Mouse (Mus musculus) forebrain, postnatal 0 days (tissue): ENCODE results near the gene Plcl2. TPM values are rescaled to one million over a fixed set of nuclear protein-coding genes. Genes with fewer than 3 reads are reported as not detected.
A peak's percentile ranks its signal among the peaks of the same experiment; 100 is the strongest.
"Not testable (repeated sequence)": the region's sequence is repeated elsewhere in the genome, so short reads cannot be mapped to it uniquely, and the experiment has no call there.

Experiments used
- ATAC-seq: fragments of 200-750 bp; cut with Nextera tagmentation; 2 replicates; pipeline ENCODE4 v1.8.0; 2017; ENCODE audit warnings: mild to moderate bottlenecking, moderate library complexity
- DNase-seq: peaks from one replicate; pipeline ENCODE4 v3.0.0-alpha.2; 2015
- H3K27ac ChIP-seq: fragments of 300-500 bp; sonication (generic); 2 replicates; pipeline ENCODE4 v1.5.1; 2014; ENCODE audit warnings: low read depth, mild to moderate bottlenecking, antibody characterized with exemption, low read length, moderate library complexity, mixed read lengths
- H3K27me3 ChIP-seq: fragments of 300-500 bp; sonication (generic); 2 replicates; pipeline ENCODE4 v1.6.1; 2014; ENCODE audit warnings: mild to moderate bottlenecking, low read length, mixed read lengths; ENCODE audit not compliant: insufficient read depth
- H3K36me3 ChIP-seq: fragments of 300-500 bp; sonication (generic); 2 replicates; pipeline ENCODE4 v1.6.1; 2014; ENCODE audit warnings: mild to moderate bottlenecking, moderate library complexity; ENCODE audit not compliant: insufficient read depth
- H3K4me1 ChIP-seq: fragments of 300-500 bp; sonication (generic); 2 replicates; pipeline ENCODE4 v1.6.1; 2014; ENCODE audit warnings: antibody characterized with exemption; ENCODE audit not compliant: insufficient read depth
- H3K4me2 ChIP-seq: fragments of 300-500 bp; sonication (generic); 2 replicates; pipeline ENCODE4 v1.6.1; 2014; ENCODE audit warnings: low read depth, mild to moderate bottlenecking, moderate library complexity
- H3K4me3 ChIP-seq: fragments of 300-500 bp; sonication (generic); 2 replicates; pipeline ENCODE4 v1.5.1; 2014; ENCODE audit warnings: low read depth, low read length, mixed read lengths
- H3K9ac ChIP-seq: fragments of 300-500 bp; sonication (generic); 2 replicates; pipeline ENCODE4 v1.6.1; 2014; ENCODE audit warnings: mild to moderate bottlenecking
- H3K9me3 ChIP-seq: fragments of 300-500 bp; sonication (generic); 2 replicates; pipeline ENCODE4 v1.6.1; 2016; ENCODE audit warnings: low read length
- CTCF ChIP-seq: sonication (generic); IDR thresholded peaks from 2 replicates; pipeline ENCODE4 v1.5.1; 2016; ENCODE audit warnings: antibody characterized with exemption, control low read depth, low read depth
- WGBS: fragments of 180-500 bp; shearing (Covaris S2); extraction: QIAGEN DNeasy Blood & Tissue Kit; methylation state at CpG from one replicate; pipeline ENCODE4 v1.1.7; 2014; 5-methylcytosine and 5-hydroxymethylcytosine counted together
- polyA plus RNA-seq: library from polyadenylated mRNA; unstranded; fragments of >200 nt; fragmentation: Nextera tagmentation; extraction: Ambion mirVana; gene quantifications from 2 replicates; pipeline ENCODE4 v1.2.1, GENCODE M21; 2015
- total RNA-seq: library from RNA; depleted of rRNA; stranded (reverse); fragments of >200 nt; gene quantifications from 2 replicates; pipeline ENCODE4 v1.2.3, GENCODE M21; 2014

Gene Plcl2
- total and polyA plus RNA-seq, 2 experiments from 2014 or later: 9.8 to 59.3 TPM

- ATAC-seq (peak; percentile 80), DNase-seq (peak; percentile 45)
- H3K9ac ChIP-seq: no peak overlapping the region
- 58% methylated on average over 12 of the region's 12 CpGs for WGBS
- TF ChIP-seq CTCF: peak; percentile 55
- H3K36me3 ChIP-seq: no peaks in the 10 kb centered on the region
- no peak overlapping the region for H3K27ac ChIP-seq
- H3K4me3 ChIP-seq: no peak overlapping the region
- no peak overlapping the region for H3K4me2 ChIP-seq
- H3K9me3 ChIP-seq: no peaks in the 10 kb centered on the region
- H3K4me1 ChIP-seq: no peaks in the 10 kb centered on the region
- no peaks in the 10 kb centered on the region for H3K27me3 ChIP-seq
These were observed 48.5 kb downstream of the Plcl2 start for GRCm38 (mm10) chr17:50557566-50558238.

- Histone ChIP-seq H3K9me3 (no peaks in the 10 kb centered on the region), H3K27me3 (no peaks in the 10 kb centered on the region), H3K4me1 (no peaks in the 10 kb centered on the region), H3K27ac (no peak overlapping the region), H3K36me3 (no peaks in the 10 kb centered on the region), H3K4me2 (no peak overlapping the region), H3K4me3 (no peak overlapping the region), H3K9ac (no peak overlapping the region)
- ATAC-seq (no peak), DNase-seq (no peak)
- WGBS: 77% methylated on average over 4 of the region's 4 CpGs
- no peak for TF ChIP-seq CTCF
These were observed 49.0 kb downstream of the Plcl2 start for GRCm38 (mm10) chr17:50558239-50558625.

- no peaks in the 10 kb centered on the region for H3K9me3 ChIP-seq
- 26% methylated on average over 8 of the region's 8 CpGs for WGBS
- H3K4me2 ChIP-seq: no peak overlapping the region
- no peaks in the 10 kb centered on the region for H3K36me3 ChIP-seq
- DNase-seq (peak; percentile 34), ATAC-seq (no peak)
- no peak overlapping the region for H3K9ac ChIP-seq
- no peak overlapping the region for H3K4me3 ChIP-seq
- H3K4me1 ChIP-seq: peaks cover 7% of the 10 kb centered on the region
- no peaks in the 10 kb centered on the region for H3K27me3 ChIP-seq
- TF ChIP-seq CTCF: no peak
- H3K27ac ChIP-seq: no peak overlapping the region
These were observed 56.3 kb downstream of the Plcl2 start for GRCm38 (mm10) chr17:50565376-50566123.

- 86% methylated on average over 2 of the region's 2 CpGs for WGBS
- no peak for DNase-seq
These were observed 59.6 kb downstream of the Plcl2 start for GRCm38 (mm10) chr17:50568846-50569245.

GRCm38 (mm10) chr17:50570228-50570627 lies 61.0 kb downstream of the Plcl2 start:
- not testable (repeated sequence) for ATAC-seq, H3K9me3 ChIP-seq, H3K27me3 ChIP-seq, H3K4me1 ChIP-seq, H3K36me3 ChIP-seq, H3K27ac ChIP-seq, H3K9ac ChIP-seq, H3K4me2 ChIP-seq, DNase-seq, H3K4me3 ChIP-seq
- 95% methylated on average over 5 of the region's 5 CpGs for WGBS

More at GRCm38 (mm10) chr17:50568846-50569245, 59.6 kb downstream of the Plcl2 start:
- H3K4me3 ChIP-seq: no peak overlapping the region
- H3K27ac ChIP-seq: no peak overlapping the region
- no peak for TF ChIP-seq CTCF
- H3K4me1 ChIP-seq: peaks cover 7% of the 10 kb centered on the region
- H3K27me3 ChIP-seq: no peaks in the 10 kb centered on the region
- no peak for ATAC-seq
- H3K4me2 ChIP-seq: no peak overlapping the region
- no peak overlapping the region for H3K9ac ChIP-seq
- H3K9me3 ChIP-seq: no peaks in the 10 kb centered on the region
- H3K36me3 ChIP-seq: no peaks in the 10 kb centered on the region

GRCm38 (mm10) chr17:50570681-50571398 lies 61.6 kb downstream of the Plcl2 start:
- ATAC-seq: no peak
- 65% methylated on average over 5 of the region's 5 CpGs for WGBS
- peaks cover 2% of the 10 kb centered on the region for H3K4me1 ChIP-seq

GRCm38 (mm10) chr17:50574161-50574560 lies 65.0 kb downstream of the Plcl2 start:
- Histone ChIP-seq H3K27me3 (no peaks in the 10 kb centered on the region), H3K27ac (no peak overlapping the region), H3K9me3 (no peaks in the 10 kb centered on the region), H3K36me3 (no peaks in the 10 kb centered on the region), H3K4me1 (no peaks in the 10 kb centered on the region), H3K4me2 (no peak overlapping the region), H3K9ac (no peak overlapping the region), H3K4me3 (no peak overlapping the region)
- peak; percentile 13 for DNase-seq
- ATAC-seq: no peak
- 90% methylated on average over 12 of the region's 12 CpGs for WGBS
- no peak for TF ChIP-seq CTCF

More at GRCm38 (mm10) chr17:50570681-50571398, 61.6 kb downstream of the Plcl2 start:
- Histone ChIP-seq H3K36me3 (no peaks in the 10 kb centered on the region), H3K27me3 (no peaks in the 10 kb centered on the region), H3K9ac (no peak overlapping the region), H3K27ac (no peak overlapping the region), H3K4me2 (no peak overlapping the region), H3K4me3 (no peak overlapping the region), H3K9me3 (no peaks in the 10 kb centered on the region)
- no peak for DNase-seq
- no peak for TF ChIP-seq CTCF
